Mouse (Mus musculus): ENCODE data around the gene Gm20458. TPM values are rescaled to one million over a fixed set of nuclear protein-coding genes. Genes with fewer than 3 reads are reported as not detected.

The Gm20458 gene
- total RNA-seq, 2 experiments from 2014 or later = 6.2 to 6.9 TPM

DNA sequence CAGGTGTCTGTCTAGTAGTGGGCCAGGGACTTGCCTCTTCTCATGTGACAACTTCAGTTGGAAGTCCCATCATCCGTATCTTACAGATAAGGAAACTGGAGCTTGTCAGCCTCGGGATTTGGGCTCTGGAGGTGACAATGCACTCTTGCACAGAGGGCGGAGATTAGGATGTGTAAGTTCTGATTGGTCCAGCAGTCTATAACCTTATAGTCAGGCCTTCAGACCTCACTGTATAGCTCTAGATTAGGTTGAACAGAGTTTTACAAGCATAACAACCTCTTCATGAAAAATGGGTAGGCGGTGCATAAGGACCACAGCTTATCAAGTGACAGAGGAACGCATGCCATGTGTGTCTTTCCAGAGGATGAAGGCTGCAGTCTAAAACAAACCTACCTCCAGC is 6.0 kb downstream of the Gm20458 start:
- Histone ChIP-seq H3K27ac (no peak overlapping the region), H3K4me3 (no peak overlapping the region)
- no peak for TF ChIP-seq CTCF (conservative IDR thresholded peaks at IDR 0.05)
- DNase-seq (ENCODE audit: low spot score in 2 of 2) = no peak

DNA sequence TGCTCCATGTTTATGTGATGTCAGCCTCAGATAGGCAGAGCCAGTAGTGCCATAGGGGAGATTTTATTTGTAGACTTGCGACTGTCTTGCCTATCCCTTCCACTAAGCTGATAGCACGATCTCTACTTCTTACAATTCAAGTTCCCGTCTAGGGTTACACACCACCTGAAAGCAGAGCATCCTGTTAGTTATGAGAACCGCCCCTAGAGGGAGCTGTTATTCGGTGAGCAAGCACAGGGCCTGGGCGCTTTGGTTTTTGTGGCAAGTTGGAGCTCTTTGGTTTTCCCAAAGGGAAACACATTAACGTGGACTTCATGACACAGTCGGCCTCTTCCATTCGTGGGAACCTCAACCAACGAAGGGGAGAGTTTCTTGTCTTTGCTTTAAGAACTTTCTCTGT is 9.5 kb downstream of the Gm20458 start:
- peak; percentile 88 for TF ChIP-seq CTCF (conservative IDR thresholded peaks at IDR 0.05)
- H3K27ac ChIP-seq = no peak overlapping the region
- H3K4me3 ChIP-seq = no peak overlapping the region
- peak; percentile 53 to 68 for DNase-seq (ENCODE audit: low spot score in 2 of 2)

GRCm38 (mm10) chr2:164473624-164474023 is 12.9 kb downstream of the Gm20458 start, which contains the start of gene Trp53tg5:
Gene Trp53tg5 (minus strand): TSS chr2:164473724.
- H3K27ac ChIP-seq = no peak within 1 kb of the TSS
- no peak within 1 kb of the TSS for H3K4me3 ChIP-seq
- no peak for TF ChIP-seq CTCF (conservative IDR thresholded peaks at IDR 0.05)
- no peak for DNase-seq (ENCODE audit: low spot score in 2 of 2)

- TF ChIP-seq CTCF (conservative IDR thresholded peaks at IDR 0.05) = no peak
- peak in 1 of 2 experiments; percentile 68 for DNase-seq (ENCODE audit: low spot score in 2 of 2)
- Histone ChIP-seq H3K27ac (peak within 1 kb of the TSS; percentile 99), H3K4me3 (peak within 1 kb of the TSS; percentile 89)
Observed at GRCm38 (mm10) chr2:164485681-164486257, 25.0 kb downstream of the Gm20458 start, which contains the start of gene Dbndd2. Gene Dbndd2 (plus strand): TSS chr2:164486106.

DNA sequence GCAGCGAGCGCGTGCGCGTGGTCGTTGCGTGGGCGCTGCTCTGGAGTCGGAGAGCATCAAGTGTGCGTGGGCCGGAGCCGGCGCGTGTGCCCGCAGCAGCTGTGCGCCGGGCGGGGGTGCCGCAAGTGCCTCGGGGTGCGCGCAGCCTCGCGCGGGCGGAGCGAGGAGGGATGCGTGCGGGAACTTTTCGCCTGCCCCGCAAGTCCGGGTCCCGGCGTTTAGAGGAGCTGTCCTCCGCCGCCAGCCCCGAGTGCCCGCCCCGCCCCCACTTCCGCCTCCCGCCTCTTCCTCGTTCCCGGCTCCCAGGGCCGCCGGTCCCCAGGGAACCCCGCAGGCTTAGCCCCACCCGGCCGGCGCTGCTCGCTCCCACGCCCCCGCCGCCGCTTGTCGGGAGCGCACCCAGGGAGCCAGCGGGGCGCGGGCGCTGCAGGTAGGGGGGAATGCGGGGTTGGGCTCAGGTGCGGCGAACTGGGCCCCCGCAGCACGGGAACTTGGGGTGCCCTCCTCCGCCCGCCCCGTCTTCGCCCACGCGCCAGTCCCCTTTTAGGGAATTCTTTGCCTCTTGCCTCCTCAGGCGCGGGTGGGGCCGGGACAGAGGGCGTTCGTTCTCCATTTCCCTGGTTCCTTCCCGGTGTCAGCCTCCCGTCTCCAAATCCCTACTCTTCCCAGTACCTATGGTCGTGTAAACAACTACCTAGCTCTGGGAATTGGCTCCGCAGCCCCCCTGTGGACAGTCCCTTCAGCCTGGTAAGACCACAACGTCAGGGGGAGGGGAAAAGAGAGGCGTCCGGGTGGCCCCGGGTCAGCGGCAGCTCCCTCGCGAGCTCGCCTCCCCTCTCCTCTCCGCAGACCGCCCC is 25.7 kb downstream of the Gm20458 start:
- peak in 1 of 2 experiments; percentile 74 for DNase-seq (ENCODE audit: low spot score in 2 of 2)
- peak overlapping the region; percentile 99 for H3K27ac ChIP-seq
- no peak; the same call in 1 of the 2 replicates for TF ChIP-seq CTCF (conservative IDR thresholded peaks at IDR 0.05)
- peak overlapping the region; percentile 89 for H3K4me3 ChIP-seq

- Histone ChIP-seq H3K4me3 (peak overlapping the region; percentile 89), H3K27ac (peak overlapping the region; percentile 99)
- no peak for DNase-seq (ENCODE audit: low spot score in 2 of 2)
- no peak for TF ChIP-seq CTCF (conservative IDR thresholded peaks at IDR 0.05)
Observed at GRCm38 (mm10) chr2:164487115-164487527, 26.4 kb downstream of the Gm20458 start.

- TF ChIP-seq CTCF (conservative IDR thresholded peaks at IDR 0.05) = no peak
- DNase-seq (ENCODE audit: low spot score in 2 of 2) = peak; percentile 47 to 51
- H3K27ac ChIP-seq = peak overlapping the region; percentile 99
- H3K4me3 ChIP-seq = peak overlapping the region; percentile 89
Observed at GRCm38 (mm10) chr2:164487812-164488211, 27.0 kb downstream of the Gm20458 start.

DNA sequence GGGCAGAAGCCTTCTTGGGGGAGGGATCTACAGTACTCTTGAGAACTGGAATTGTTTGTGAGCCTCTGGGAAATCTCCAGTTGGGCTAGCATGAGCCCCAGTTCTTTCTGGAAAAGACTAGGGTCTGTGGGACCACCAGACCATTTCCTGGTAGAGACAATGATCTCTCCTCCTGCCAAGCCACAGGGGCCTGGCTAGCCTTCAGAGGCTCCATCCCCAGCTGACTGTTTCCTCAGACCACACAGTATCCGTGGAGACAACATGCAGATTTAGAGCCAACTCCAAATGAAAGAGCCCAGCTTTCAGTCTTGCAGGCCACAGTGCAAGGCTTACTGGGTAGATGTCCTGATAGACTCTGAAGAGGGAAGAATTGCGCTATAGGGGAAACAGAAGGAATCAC is 33.4 kb downstream of the Gm20458 start:
- no peak for TF ChIP-seq CTCF (conservative IDR thresholded peaks at IDR 0.05)
- Histone ChIP-seq H3K27ac (peak overlapping the region; percentile 32; the same call in 1 of the 2 replicates), H3K4me3 (no peak overlapping the region)
- no peak for DNase-seq (ENCODE audit: low spot score in 2 of 2)

DNA sequence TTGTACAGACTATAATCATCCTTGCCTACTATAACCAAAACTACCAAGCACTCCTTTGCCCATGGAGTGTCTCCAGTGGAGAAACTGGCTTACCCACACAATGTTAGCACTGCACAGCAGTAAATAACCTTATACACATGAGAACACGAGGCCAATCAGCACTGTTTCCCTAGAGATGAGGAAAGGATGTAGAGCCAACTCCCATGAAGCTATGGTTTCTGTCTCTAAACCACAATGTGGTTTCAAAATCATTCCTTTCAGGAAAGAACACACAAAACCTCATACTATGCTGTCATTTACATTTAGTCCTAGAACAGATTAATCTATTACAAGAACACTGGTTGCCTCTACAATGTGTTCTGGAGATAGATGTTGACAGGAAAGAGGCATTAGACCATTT is 35.6 kb downstream of the Gm20458 start:
- no peak for DNase-seq (ENCODE audit: low spot score in 2 of 2)
- H3K4me3 ChIP-seq = no peak overlapping the region
- TF ChIP-seq CTCF (conservative IDR thresholded peaks at IDR 0.05) = no peak
- H3K27ac ChIP-seq = peak overlapping the region; percentile 93; the same call in 1 of the 2 replicates

GRCm38 (mm10) chr2:164496847-164497690 is 36.3 kb downstream of the Gm20458 start, which contains the start of gene Pigt:
Gene Pigt (plus strand): TSS chr2:164497520.
- no peak for TF ChIP-seq CTCF (conservative IDR thresholded peaks at IDR 0.05)
- H3K4me3 ChIP-seq = peak within 1 kb of the TSS; percentile 78
- peak within 1 kb of the TSS; percentile 93 for H3K27ac ChIP-seq
- peak; percentile 83 to 89 for DNase-seq (ENCODE audit: low spot score in 2 of 2)

- H3K4me3 ChIP-seq = peak overlapping the region; percentile 78
- DNase-seq (ENCODE audit: low spot score in 2 of 2) = no peak
- H3K27ac ChIP-seq = peak overlapping the region; percentile 93
- TF ChIP-seq CTCF (conservative IDR thresholded peaks at IDR 0.05) = peak; percentile 32
Observed at GRCm38 (mm10) chr2:164497691-164498268, 37.0 kb downstream of the Gm20458 start.

DNA sequence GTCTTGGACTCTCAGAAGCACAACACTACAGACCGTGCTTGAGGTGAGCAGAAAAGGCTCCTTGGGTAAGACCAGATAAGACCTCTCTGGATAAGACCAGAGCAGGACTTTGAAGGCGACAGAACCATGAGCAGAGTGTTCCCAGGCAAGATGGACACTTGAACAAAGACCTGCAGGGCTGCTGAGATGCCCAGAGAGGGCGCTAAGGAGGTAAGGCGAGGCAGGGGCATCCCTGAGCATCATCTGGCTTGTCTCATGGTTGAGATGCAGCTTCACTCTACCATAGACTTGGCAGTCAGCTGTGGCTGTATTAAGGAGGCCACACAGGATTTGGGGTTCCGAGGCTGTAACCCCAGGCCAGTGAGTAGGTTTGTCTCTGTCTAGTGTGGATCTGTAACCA is 38.5 kb downstream of the Gm20458 start:
- DNase-seq (ENCODE audit: low spot score in 2 of 2) = no peak
- peak; percentile 53 for TF ChIP-seq CTCF (conservative IDR thresholded peaks at IDR 0.05)
- no peak overlapping the region for H3K4me3 ChIP-seq
- no peak overlapping the region for H3K27ac ChIP-seq

All from layer of hippocampus, adult 2 months (tissue).